Mouse (Mus musculus) CH12.LX (cell line): ENCODE measurements around the gene Smyd3. TPM values are rescaled to one million over a fixed set of nuclear protein-coding genes. Genes with fewer than 3 reads are reported as not detected.

Source experiments
- DNase-seq: peaks from one replicate; pipeline ENCODE4 v3.0.0-alpha.2; 2013; ENCODE audit errors: extremely low read depth
- H3K27ac ChIP-seq: 2 replicates; pipeline ENCODE4 v1.5.1; 2012; ENCODE audit warnings: low read depth, mild to moderate bottlenecking, control low read depth, moderate library complexity; ENCODE audit not compliant: insufficient read depth
- H3K27me3 ChIP-seq: replicated peaks from 2 replicates; pipeline ENCODE3; 2012; ENCODE audit warnings: inconsistent platforms
- H3K36me3 ChIP-seq, 2 experiments: replicated peaks in 1 of 2; 2 replicates each; pipeline versions ENCODE3 to v1.6.1; 2012; ENCODE audit warnings: inconsistent platforms in 1 of 2, low read length in 1 of 2, mild to moderate bottlenecking in 1 of 2, mixed read lengths in 1 of 2, moderate library complexity in 1 of 2; ENCODE audit not compliant: control insufficient read depth in 1 of 2, insufficient read depth in 1 of 2
- H3K4me1 ChIP-seq, 2 experiments: 2 replicates each; pipeline ENCODE4 v1.6.1; 2012; ENCODE audit warnings: inconsistent platforms in 1 of 2, moderate library complexity in 1 of 2; ENCODE audit not compliant: insufficient read depth in 2 of 2, control insufficient read depth in 1 of 2
- H3K4me2 ChIP-seq: 2 replicates; pipeline ENCODE4 v1.6.1; 2012; ENCODE audit warnings: low read depth, mild to moderate bottlenecking, control low read depth; ENCODE audit not compliant: poor library complexity, insufficient read depth, severe bottlenecking
- H3K4me3 ChIP-seq, 3 experiments: fragments of 150-350 bp in 1 of 3; sonication (generic) in 1 of 3; replicated peaks in 1 of 3; 2 replicates each; pipeline versions ENCODE3 to v1.5.1; 2011 to 2012; ENCODE audit warnings: low read depth in 2 of 3, low read length in 2 of 3, mild to moderate bottlenecking in 2 of 3, moderate library complexity in 2 of 3, control low read depth in 1 of 3, improper control_type of control experiment in 1 of 3, inconsistent platforms in 1 of 3, mixed read lengths in 1 of 3; ENCODE audit not compliant: poor library complexity in 1 of 3
- H3K79me2 ChIP-seq: replicated peaks from 2 replicates; pipeline ENCODE4 v1.6.1; 2012; ENCODE audit warnings: mild to moderate bottlenecking, moderate library complexity; ENCODE audit not compliant: control insufficient read depth, poor library complexity, insufficient read depth, severe bottlenecking; ENCODE audit errors: extremely low read depth
- H3K9ac ChIP-seq: 2 replicates; pipeline ENCODE4 v1.6.1; 2012; ENCODE audit warnings: low read depth, mild to moderate bottlenecking, control low read depth, moderate library complexity; ENCODE audit not compliant: insufficient read depth
- H3K9me3 ChIP-seq: replicated peaks from 2 replicates; pipeline ENCODE3; 2012; ENCODE audit warnings: low read length, inconsistent platforms, mixed read lengths
- EP300 ChIP-seq: IDR thresholded peaks from 2 replicates; pipeline ENCODE4 v1.6.1; 2011; ENCODE audit warnings: low read length, improper control_type of control experiment
- ETS1 ChIP-seq: conservative IDR thresholded peaks from 2 replicates; pipeline ENCODE4 v1.6.1; 2012; ENCODE audit warnings: low read depth, mild to moderate bottlenecking, inconsistent platforms, low read length, improper control_type of control experiment, moderate library complexity
- GABPA ChIP-seq: IDR thresholded peaks from 2 replicates; pipeline ENCODE4 v1.6.1; 2012; ENCODE audit warnings: low read depth, low read length, improper control_type of control experiment, inconsistent platforms; ENCODE audit not compliant: insufficient replicate concordance
- HCFC1 ChIP-seq: IDR thresholded peaks from 2 replicates; pipeline ENCODE4 v1.6.1; 2012; ENCODE audit warnings: low read depth, mild to moderate bottlenecking, inconsistent platforms, low read length, improper control_type of control experiment
- IRF4 ChIP-seq: IDR thresholded peaks from 2 replicates; pipeline ENCODE4 v1.6.1; 2014; ENCODE audit warnings: low read depth, mild to moderate bottlenecking, inconsistent platforms, low read length, improper control_type of control experiment
- MAFK ChIP-seq: IDR thresholded peaks from 2 replicates; pipeline ENCODE4 v1.6.1; 2011; ENCODE audit warnings: low read length, improper control_type of control experiment; ENCODE audit not compliant: insufficient replicate concordance
- MAX ChIP-seq: IDR thresholded peaks from 2 replicates; pipeline ENCODE4 v1.6.1; 2011; ENCODE audit warnings: low read length, improper control_type of control experiment
- MEF2A ChIP-seq: IDR thresholded peaks from 2 replicates; pipeline ENCODE4 v1.6.1; 2014; ENCODE audit warnings: low read depth, mild to moderate bottlenecking, inconsistent platforms, low read length, improper control_type of control experiment, borderline replicate concordance
- NRF1 ChIP-seq: IDR thresholded peaks from 2 replicates; pipeline ENCODE4 v1.6.1; 2014; ENCODE audit warnings: low read depth, mild to moderate bottlenecking, inconsistent platforms, low read length, improper control_type of control experiment, moderate library complexity
- RAD21 ChIP-seq: IDR thresholded peaks from 2 replicates; pipeline ENCODE4 v1.6.1; 2011; ENCODE audit warnings: low read depth, mild to moderate bottlenecking, low read length, improper control_type of control experiment, moderate library complexity
- SIN3A ChIP-seq: IDR thresholded peaks from 2 replicates; pipeline ENCODE4 v1.6.1; 2012; ENCODE audit warnings: low read length, improper control_type of control experiment, inconsistent platforms
- USF1 ChIP-seq: IDR thresholded peaks from 2 replicates; pipeline ENCODE4 v1.6.1; 2014; ENCODE audit warnings: low read depth, mild to moderate bottlenecking, inconsistent platforms, low read length, improper control_type of control experiment
- ZC3H11A ChIP-seq: IDR thresholded peaks from 2 replicates; pipeline ENCODE4 v1.6.1; 2012; ENCODE audit warnings: low read depth, mild to moderate bottlenecking, inconsistent platforms, low read length, improper control_type of control experiment
- ZNF384 ChIP-seq: IDR thresholded peaks from 2 replicates; pipeline ENCODE4 v1.6.1; 2012; ENCODE audit warnings: low read depth, low read length, improper control_type of control experiment, inconsistent platforms
- dilution Hi-C: fragments of 300-500 bp; cut with MboI; formaldehyde crosslinking; loops from 2 replicates; pipeline ENCODE4 v1.14.3; 2020; ENCODE audit warnings: low sequenced_read_pairs; ENCODE audit not compliant: extremely low pct_unique_long_range_greater_than_20kb, extremely low pct_ligation_motif_present
- in situ Hi-C: fragments of 300-500 bp; cut with MboI; formaldehyde crosslinking; loops from 3 replicates; pipeline ENCODE4 v1.14.3; 2019; ENCODE audit warnings: low sequenced_read_pairs, low pct_ligation_motif_present, low pct_unique_long_range_greater_than_20kb, mixed read lengths
- polyA plus RNA-seq: library from polyadenylated mRNA; unstranded; fragments of >175 nt; gene quantifications from 2 replicates; pipeline ENCODE4 v1.2.1, GENCODE M21; 2012; ENCODE audit warnings: low read depth; ENCODE audit not compliant: insufficient read length
- total RNA-seq, 2 experiments: library from RNA; depleted of rRNA; stranded (reverse); fragments of 300-350 nt in 1 of 2; fragments of >200 nt in 1 of 2; gene quantifications; 2 replicates each; pipeline ENCODE4 v1.2.3; 2012 to 2014

Gene Smyd3
- total and polyA plus RNA-seq, 3 experiments = 11.4 to 12.5 (median 11.8) TPM

DNA sequence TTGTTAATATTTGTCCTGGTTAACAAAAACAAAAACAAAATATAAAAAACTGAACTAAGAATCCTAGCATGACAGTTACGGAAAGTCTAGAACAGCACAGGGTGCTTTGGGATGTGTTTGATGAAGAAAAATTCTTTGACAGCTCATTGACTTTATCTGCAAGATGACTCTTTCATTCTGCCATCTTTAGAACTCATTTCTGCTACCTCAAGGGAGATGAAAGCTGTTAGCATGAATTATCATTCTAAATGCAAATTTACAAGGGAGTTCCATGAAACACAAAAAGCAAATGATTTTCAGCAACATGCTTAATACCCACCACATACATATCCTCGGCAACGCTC lies 190.9 kb downstream of the Smyd3 start:
- H3K4me1 ChIP-seq = peaks cover 0 to 32% of the 10 kb centered on the region in 2 experiments; a peak in 2 of 4 replicates

GRCm38 (mm10) chr1:179326262-179326964 lies 191.4 kb downstream of the Smyd3 start:
- H3K27me3 ChIP-seq = no peaks in the 10 kb centered on the region
- DNase-seq = peak; percentile 26
- no peak overlapping the region for H3K9ac ChIP-seq
- no peaks in the 10 kb centered on the region for H3K79me2 ChIP-seq
- peaks cover 0 to 32% of the 10 kb centered on the region in 2 experiments; a peak in 2 of 4 replicates for H3K4me1 ChIP-seq
- dilution Hi-C loops (no loop called here), in situ Hi-C loops (no loop called here)
- no peak overlapping the region for H3K4me2 ChIP-seq
- H3K4me3 ChIP-seq = no peak overlapping the region
- no peak overlapping the region for H3K27ac ChIP-seq
- peaks cover 2% of the 10 kb centered on the region for H3K9me3 ChIP-seq
- H3K36me3 ChIP-seq = no peaks in the 10 kb centered on the region
- no peak for TF ChIP-seq EP300
- no peak for TF ChIP-seq ETS1
- no peak for TF ChIP-seq SIN3A
- no peak for TF ChIP-seq NRF1
- no peak for TF ChIP-seq GABPA
- TF ChIP-seq MAFK = no peak
- no peak for TF ChIP-seq USF1

More for the DNA sequence above, 190.9 kb downstream of the Smyd3 start:
- TF ChIP-seq RAD21 = no peak
- TF ChIP-seq GABPA = no peak
- TF ChIP-seq ZC3H11A = no peak
- no peak for TF ChIP-seq MAX
- TF ChIP-seq NRF1 = no peak
- in situ Hi-C loops = no loop called here
- DNase-seq = no peak
- Histone ChIP-seq H3K9ac (no peak overlapping the region), H3K36me3 (no peaks in the 10 kb centered on the region), H3K9me3 (peaks cover 2% of the 10 kb centered on the region), H3K4me3 (no peak overlapping the region), H3K4me2 (no peak overlapping the region), H3K27me3 (no peaks in the 10 kb centered on the region), H3K27ac (no peak overlapping the region), H3K79me2 (no peaks in the 10 kb centered on the region)
- dilution Hi-C loops = no loop called here

- H3K4me1 ChIP-seq = peaks cover 0 to 34% of the 10 kb centered on the region in 2 experiments; a peak in 2 of 4 replicates
- in situ Hi-C loops (no loop called here), dilution Hi-C loops (no loop called here)
- peaks cover under 1% of the 10 kb centered on the region for H3K9me3 ChIP-seq
- no peaks in the 10 kb centered on the region for H3K27me3 ChIP-seq
- H3K4me3 ChIP-seq = no peak overlapping the region
- TF ChIP-seq MEF2A = 0 out of 2 replicates have a peak, but pooled peaks have one; percentile 13
- TF ChIP-seq IRF4 = no peak
- TF ChIP-seq HCFC1 = no peak
- TF ChIP-seq ZNF384 = no peak
- no peak overlapping the region for H3K9ac ChIP-seq
- no peak overlapping the region for H3K27ac ChIP-seq
- H3K79me2 ChIP-seq = no peaks in the 10 kb centered on the region
- peak; percentile 48 for DNase-seq
- H3K36me3 ChIP-seq = no peaks in the 10 kb centered on the region
- no peak overlapping the region for H3K4me2 ChIP-seq
Observed at GRCm38 (mm10) chr1:179324271-179324670, 193.6 kb downstream of the Smyd3 start.
